Mouse (Mus musculus) midbrain, postnatal 0 days (tissue): Measurements from ENCODE around the gene Amz1. TPM values are rescaled to one million over a fixed set of nuclear protein-coding genes. Genes with fewer than 3 reads are reported as not detected.

Source experiments
- ATAC-seq: fragments of 200-750 bp; cut with Nextera tagmentation; 2 replicates; pipeline ENCODE4 v1.8.0; 2017; ENCODE audit warnings: moderate number of reproducible peaks, mild to moderate bottlenecking, moderate TSS enrichment, moderate library complexity; ENCODE audit not compliant: low FRiP score
- DNase-seq: peaks from one replicate; pipeline ENCODE4 v3.0.0-alpha.2; 2015; ENCODE audit warnings: low spot score
- H3K27ac ChIP-seq: fragments of 300-500 bp; sonication (generic); 2 replicates; pipeline ENCODE4 v1.5.1; 2014; ENCODE audit warnings: low read depth, mild to moderate bottlenecking, low read length, mixed read lengths
- H3K27me3 ChIP-seq: fragments of 300-500 bp; sonication (generic); 2 replicates; pipeline ENCODE4 v1.6.1; 2014; ENCODE audit warnings: low read length, control low read depth, mixed read lengths; ENCODE audit not compliant: insufficient read depth
- H3K36me3 ChIP-seq: fragments of 300-500 bp; sonication (generic); 2 replicates; pipeline ENCODE4 v1.6.1; 2014; ENCODE audit warnings: low read length, control low read depth, mixed read lengths; ENCODE audit not compliant: insufficient read depth
- H3K4me1 ChIP-seq: fragments of 300-500 bp; sonication (generic); 2 replicates; pipeline ENCODE4 v1.6.1; 2014; ENCODE audit warnings: mild to moderate bottlenecking, control low read depth, antibody characterized with exemption, low read length, mixed read lengths; ENCODE audit not compliant: insufficient read depth
- H3K4me2 ChIP-seq: fragments of 300-500 bp; sonication (generic); 2 replicates; pipeline ENCODE4 v1.6.1; 2014; ENCODE audit warnings: low read depth, mild to moderate bottlenecking, low read length, mixed read lengths; ENCODE audit not compliant: poor library complexity, severe bottlenecking
- H3K4me3 ChIP-seq: fragments of 300-500 bp; sonication (generic); 2 replicates; pipeline ENCODE4 v1.5.1; 2014; ENCODE audit warnings: low read depth, mild to moderate bottlenecking, low read length, moderate library complexity
- H3K9ac ChIP-seq: fragments of 300-500 bp; sonication (generic); replicated peaks from 2 replicates; pipeline ENCODE4 v1.6.1; 2014; ENCODE audit warnings: mild to moderate bottlenecking, low read length, moderate library complexity, mixed read lengths; ENCODE audit not compliant: poor library complexity, severe bottlenecking
- H3K9me3 ChIP-seq: fragments of 300-500 bp; sonication (generic); 2 replicates; pipeline ENCODE4 v1.6.1; 2016; ENCODE audit warnings: low read length, control low read depth
- CTCF ChIP-seq: IDR thresholded peaks from 2 replicates; pipeline ENCODE4 v1.5.1; 2016; ENCODE audit warnings: antibody characterized with exemption, mild to moderate bottlenecking
- WGBS: fragments of 180-500 bp; shearing (Covaris S2); extraction: QIAGEN DNeasy Blood & Tissue Kit; methylation state at CpG from one replicate; pipeline ENCODE4 v1.1.7; 2014; 5-methylcytosine and 5-hydroxymethylcytosine counted together
- polyA plus RNA-seq: library from polyadenylated mRNA; unstranded; fragments of >200 nt; fragmentation: Nextera tagmentation; extraction: Ambion mirVana; gene quantifications from 2 replicates; pipeline ENCODE4 v1.2.1, GENCODE M21; 2015
- total RNA-seq: library from RNA; depleted of rRNA; stranded (reverse); fragments of >200 nt; gene quantifications from 2 replicates; pipeline ENCODE4 v1.2.3, GENCODE M21; 2014

The Amz1 gene
- total and polyA plus RNA-seq, 2 experiments from 2014 or later: 14.9 to 15.6 TPM

- WGBS: under 1% methylated on average over 33 of the region's 33 CpGs
- Histone ChIP-seq H3K4me3 (peak within 1 kb of the TSS; percentile 70), H3K4me1 (peaks cover 8% of the 10 kb centered on the region; the same call in 1 of the 2 replicates), H3K4me2 (peak within 1 kb of the TSS; percentile 82), H3K27me3 (no peaks in the 10 kb centered on the region), H3K9ac (peak within 1 kb of the TSS; percentile 66), H3K27ac (peak within 1 kb of the TSS; percentile 72), H3K9me3 (no peaks in the 10 kb centered on the region), H3K36me3 (peaks cover 9% of the 10 kb centered on the region)
- DNase-seq (peak; percentile 96), ATAC-seq (peak; percentile 61)
- no peak for TF ChIP-seq CTCF
These were observed 21.8 kb upstream of the Amz1 start, which contains the start of gene Iqce for GRCm38 (mm10) chr5:140702103-140702513. Gene Iqce, minus strand, starts transcription at chr5:140702378.

GRCm38 (mm10) chr5:140702618-140703175, 21.2 kb upstream of the Amz1 start:
- DNase-seq (no peak), ATAC-seq (no peak)
- TF ChIP-seq CTCF: no peak
- H3K27me3 ChIP-seq: no peaks in the 10 kb centered on the region
- H3K9me3 ChIP-seq: no peaks in the 10 kb centered on the region
- H3K27ac ChIP-seq: peak overlapping the region; percentile 72
- peaks cover 8% of the 10 kb centered on the region; the same call in 1 of the 2 replicates for H3K4me1 ChIP-seq
- H3K9ac ChIP-seq: 0 out of 2 replicates have a peak overlapping the region, but pooled peaks have one; percentile 66
- H3K36me3 ChIP-seq: peaks cover 4% of the 10 kb centered on the region; the same call in 1 of the 2 replicates
- peak overlapping the region; percentile 70 for H3K4me3 ChIP-seq
- H3K4me2 ChIP-seq: peak overlapping the region; percentile 82
- WGBS: 58% methylated on average over 19 of the region's 19 CpGs

GRCm38 (mm10) chr5:140703480-140704377, 20.2 kb upstream of the Amz1 start:
- DNase-seq (no peak), ATAC-seq (no peak)
- no peaks in the 10 kb centered on the region for H3K27me3 ChIP-seq
- 41% methylated on average over 17 of the region's 17 CpGs for WGBS
- TF ChIP-seq CTCF: no peak
- no peaks in the 10 kb centered on the region for H3K9me3 ChIP-seq
- H3K4me2 ChIP-seq: peak overlapping the region; percentile 80
- H3K36me3 ChIP-seq: no peaks in the 10 kb centered on the region
- H3K4me1 ChIP-seq: peaks cover 8% of the 10 kb centered on the region; the same call in 1 of the 2 replicates
- H3K27ac ChIP-seq: peak overlapping the region; percentile 83; the same call in 1 of the 2 replicates
- H3K4me3 ChIP-seq: peak overlapping the region; percentile 47
- no peak overlapping the region; the same call in 1 of the 2 replicates for H3K9ac ChIP-seq

DNA sequence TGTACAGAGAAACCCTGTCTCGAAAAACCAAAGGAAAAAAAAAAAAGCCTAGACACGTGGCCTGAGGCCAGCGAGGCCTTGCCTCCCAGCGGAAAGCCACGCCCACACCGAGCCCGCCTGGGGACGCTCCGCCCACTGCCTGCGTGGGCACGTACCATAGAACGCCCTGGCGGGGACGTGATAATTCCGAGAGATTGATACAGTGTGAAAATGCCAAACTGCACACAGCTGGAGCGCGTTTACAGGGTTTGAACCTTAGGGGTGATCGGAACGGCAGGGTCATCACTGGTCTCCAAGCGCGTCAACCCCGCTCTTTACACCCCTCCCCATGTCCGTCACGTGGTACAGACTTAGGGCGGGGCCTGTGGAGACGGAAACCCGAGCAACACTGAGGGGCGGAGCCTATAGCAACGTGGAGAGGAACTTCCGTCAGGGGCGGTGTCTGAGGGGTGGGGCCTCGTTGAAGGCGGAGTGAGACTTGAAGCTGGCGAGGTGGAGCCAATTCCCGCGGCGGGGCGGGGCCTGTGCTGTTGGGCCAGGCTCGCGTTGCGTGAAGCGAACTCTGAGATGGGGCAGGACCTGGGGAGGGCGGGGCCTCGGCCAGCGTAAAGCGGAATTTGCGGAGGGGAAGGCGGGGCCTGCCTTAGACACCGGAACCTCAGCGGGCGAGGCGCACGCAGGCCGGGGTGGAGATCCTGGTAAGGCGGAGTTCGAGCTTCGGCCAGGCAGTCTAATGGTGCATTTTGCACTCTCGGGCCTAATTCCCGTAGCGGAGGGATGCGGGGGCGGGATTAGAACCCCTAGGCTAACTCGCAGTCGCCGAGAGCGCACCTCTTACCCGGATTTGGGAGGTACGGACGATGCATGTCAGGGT, 19.3 kb upstream of the Amz1 start, which contains the start of gene Brat1:
Gene Brat1, plus strand, starts transcription at position 634 of the 874 bp plus-strand sequence.
- DNase-seq: peak; percentile 100
- peak; percentile 93 for ATAC-seq

DNA sequence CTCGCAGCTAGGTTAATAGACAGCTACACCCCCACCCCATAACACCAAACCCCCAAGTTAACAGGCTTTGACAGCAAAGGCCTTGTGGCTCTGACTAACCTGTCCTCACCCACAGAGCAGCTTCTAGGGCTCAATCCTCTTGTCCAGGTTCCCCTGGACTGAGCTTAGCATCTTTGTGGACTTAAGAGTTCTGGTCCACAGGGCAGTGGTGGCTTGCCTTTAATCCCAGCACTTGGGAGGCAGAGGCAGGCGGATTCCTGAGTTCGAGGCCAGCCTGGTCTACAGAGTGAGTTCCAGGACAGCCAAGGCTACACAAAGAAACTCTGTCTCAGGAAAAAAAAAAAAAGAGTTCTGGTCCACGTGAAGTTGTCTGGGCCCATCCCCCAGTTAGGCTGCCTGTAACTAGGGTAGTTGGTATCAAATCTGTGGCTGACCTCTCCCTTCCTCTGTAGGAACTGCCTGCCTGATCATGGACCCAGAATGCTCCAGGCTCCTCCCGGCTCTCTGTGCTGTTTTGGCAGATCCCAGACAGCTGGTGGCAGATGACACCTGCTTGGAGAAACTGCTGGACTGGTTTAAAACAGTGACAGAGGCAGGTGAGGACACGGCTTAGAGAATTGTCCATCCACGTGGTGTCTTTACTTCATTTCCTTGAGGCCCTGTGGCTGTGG, 18.3 kb upstream of the Amz1 start:
- TF ChIP-seq CTCF: no peak
- Histone ChIP-seq H3K36me3 (peaks cover 9% of the 10 kb centered on the region), H3K27me3 (no peaks in the 10 kb centered on the region), H3K4me1 (peaks cover 8% of the 10 kb centered on the region; the same call in 1 of the 2 replicates), H3K9ac (peak overlapping the region; percentile 72), H3K4me2 (peak overlapping the region; percentile 80), H3K9me3 (no peaks in the 10 kb centered on the region), H3K27ac (peak overlapping the region; percentile 67; the same call in 1 of the 2 replicates), H3K4me3 (peak overlapping the region; percentile 47)
- no peak for DNase-seq
- WGBS: 58% methylated on average over 7 of the region's 7 CpGs
- ATAC-seq: no peak

More for the DNA sequence above, 19.3 kb upstream of the Amz1 start, which contains the start of gene Brat1:
- Histone ChIP-seq H3K36me3 (no peaks in the 10 kb centered on the region), H3K4me3 (peak within 1 kb of the TSS; percentile 47), H3K4me1 (peaks cover 8% of the 10 kb centered on the region; the same call in 1 of the 2 replicates), H3K4me2 (peak within 1 kb of the TSS; percentile 80), H3K9me3 (no peaks in the 10 kb centered on the region), H3K27ac (peak within 1 kb of the TSS; percentile 83), H3K27me3 (no peaks in the 10 kb centered on the region), H3K9ac (peak within 1 kb of the TSS; percentile 72)
- WGBS: under 1% methylated on average over 64 of the region's 69 CpGs
- TF ChIP-seq CTCF: peak; percentile 23; the same call in 1 of the 2 replicates
